Mouse (Mus musculus) limb, embryonic 14.5 days (tissue): ENCODE measurements around the gene Acot5. TPM values are rescaled to one million over a fixed set of nuclear protein-coding genes. Genes with fewer than 3 reads are reported as not detected.
"Not testable (repeated sequence)": the region's sequence is repeated elsewhere in the genome, so short reads cannot be mapped to it uniquely, and the experiment has no call there.

Experiments used
- ATAC-seq: fragments of 200-750 bp; cut with Nextera tagmentation; 2 replicates; pipeline ENCODE4 v1.8.0; 2017; ENCODE audit warnings: low read depth, moderate number of reproducible peaks, moderate TSS enrichment; ENCODE audit not compliant: low FRiP score
- DNase-seq: peaks from one replicate; pipeline ENCODE4 v3.0.0-alpha.2; 2015; ENCODE audit warnings: low spot score
- H3K27ac ChIP-seq: fragments of 300-500 bp; sonication (generic); replicated peaks from 2 replicates; pipeline ENCODE4 v1.5.1; 2014; ENCODE audit warnings: low read depth, mild to moderate bottlenecking, low read length, moderate library complexity, mixed read lengths
- H3K27me3 ChIP-seq: fragments of 300-500 bp; sonication (generic); 2 replicates; pipeline ENCODE4 v1.6.1; 2014; ENCODE audit warnings: low read length, mixed read lengths; ENCODE audit not compliant: control insufficient read depth, insufficient read depth
- H3K36me3 ChIP-seq: fragments of 300-500 bp; sonication (generic); 2 replicates; pipeline ENCODE4 v1.6.1; 2014; ENCODE audit warnings: mild to moderate bottlenecking, low read length, moderate library complexity, mixed read lengths; ENCODE audit not compliant: control insufficient read depth, insufficient read depth
- H3K4me1 ChIP-seq: fragments of 300-500 bp; sonication (generic); 2 replicates; pipeline ENCODE4 v1.6.1; 2014; ENCODE audit warnings: antibody characterized with exemption, low read length, mixed read lengths; ENCODE audit not compliant: control insufficient read depth, insufficient read depth
- H3K4me2 ChIP-seq: fragments of 300-500 bp; sonication (generic); replicated peaks from 2 replicates; pipeline ENCODE4 v1.6.1; 2014; ENCODE audit warnings: low read depth, mild to moderate bottlenecking, low read length, moderate library complexity; ENCODE audit not compliant: severe bottlenecking
- H3K4me3 ChIP-seq: fragments of 300-500 bp; sonication (generic); replicated peaks from 2 replicates; pipeline ENCODE4 v1.5.1; 2014; ENCODE audit warnings: low read length
- H3K9ac ChIP-seq: fragments of 300-500 bp; sonication (generic); 2 replicates; pipeline ENCODE4 v1.6.1; 2014; ENCODE audit warnings: mild to moderate bottlenecking, low read depth, low read length, moderate library complexity; ENCODE audit not compliant: severe bottlenecking
- H3K9me3 ChIP-seq: fragments of 300-500 bp; sonication (generic); 2 replicates; pipeline ENCODE4 v1.6.1; 2016; ENCODE audit warnings: low read length; ENCODE audit not compliant: control insufficient read depth
- POLR2A ChIP-seq: fragments of 200-500 bp; IDR thresholded peaks from 2 replicates; pipeline ENCODE4 v1.8.0; 2012; ENCODE audit warnings: inconsistent platforms, mild to moderate bottlenecking, moderate library complexity, borderline replicate concordance; ENCODE audit not compliant: insufficient read depth, insufficient read length; ENCODE audit errors: extremely low read depth
- WGBS: fragments of 180-500 bp; shearing (Covaris S2); extraction: QIAGEN DNeasy Blood & Tissue Kit; methylation state at CpG from one replicate; pipeline ENCODE4 v1.1.7; 2014; 5-methylcytosine and 5-hydroxymethylcytosine counted together
- polyA plus RNA-seq, 2 experiments: library from polyadenylated mRNA; depleted of rRNA in 1 of 2; stranded (reverse) in 1 of 2; unstranded in 1 of 2; fragments of >200 nt; fragmentation: Nextera tagmentation in 1 of 2; extraction: Ambion mirVana in 1 of 2; gene quantifications; 2 replicates each; pipeline versions ENCODE4 v1.2.1 to v1.2.3; 2012 to 2014

Gene Acot5
- polyA plus RNA-seq, 2 experiments, result 0.13 TPM; not detected in 1

DNA sequence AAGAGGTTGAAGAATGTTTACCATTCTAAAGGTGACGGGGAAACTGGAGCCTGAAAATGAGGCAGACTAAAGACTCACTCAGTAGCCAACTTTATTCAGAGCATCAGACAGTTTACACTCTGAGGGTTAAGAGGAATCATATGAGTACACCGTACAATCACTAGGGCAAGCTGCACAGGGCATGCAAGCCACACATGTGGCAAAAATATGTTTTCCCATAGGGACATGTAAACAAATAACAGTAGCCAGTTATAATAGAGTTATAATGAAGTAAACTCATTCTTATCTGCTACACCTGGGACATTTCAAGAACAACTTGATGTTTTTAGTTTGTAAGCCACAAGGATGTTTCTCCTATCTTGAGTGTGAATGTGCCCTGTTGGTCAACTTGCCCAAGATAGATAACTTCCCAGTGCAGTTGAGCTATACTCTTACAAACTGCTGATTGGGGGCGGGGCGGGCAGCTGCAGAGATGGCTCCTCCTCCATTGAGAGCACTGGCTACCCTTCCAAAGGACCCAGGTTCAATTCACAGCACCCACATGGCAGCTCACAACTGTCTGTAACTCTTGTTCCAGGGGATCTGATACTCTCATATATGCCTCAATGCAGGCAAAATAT is 8.4 kb downstream of the Acot5 start:
- no peaks in the 10 kb centered on the region for H3K4me1 ChIP-seq
- no peak for TF ChIP-seq POLR2A
- no peak overlapping the region for H3K4me2 ChIP-seq
- H3K9ac ChIP-seq, result no peak overlapping the region
- H3K9me3 ChIP-seq, result no peaks in the 10 kb centered on the region
- H3K27me3 ChIP-seq, result no peaks in the 10 kb centered on the region
- no peak for DNase-seq
- no peak for ATAC-seq
- WGBS, result 81% methylated on average over 4 of the region's 4 CpGs
- H3K36me3 ChIP-seq, result no peaks in the 10 kb centered on the region
- no peak overlapping the region for H3K4me3 ChIP-seq
- no peak overlapping the region for H3K27ac ChIP-seq

DNA sequence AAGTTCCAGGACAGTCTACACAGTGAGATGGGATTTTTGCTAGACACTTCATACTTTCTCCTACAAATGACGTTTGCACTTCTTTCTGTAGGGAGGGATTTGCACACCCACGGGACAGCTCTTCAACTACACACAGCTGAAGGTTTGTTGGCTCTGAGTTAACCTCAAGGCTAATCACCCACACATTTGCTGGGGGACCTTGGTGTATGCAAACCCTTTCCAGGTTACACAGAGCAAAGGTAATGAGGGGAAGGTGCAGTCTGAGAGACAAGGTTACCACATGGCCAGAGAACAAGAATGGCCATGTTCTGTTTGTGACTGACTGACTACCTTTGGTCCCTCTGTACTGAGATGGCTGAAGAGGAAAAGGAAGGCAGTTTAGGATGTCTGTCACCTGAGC is 14.7 kb downstream of the Acot5 start:
- no peak for DNase-seq
- WGBS, result 85% methylated on average over 2 of the region's 2 CpGs
- no peak overlapping the region for H3K9ac ChIP-seq
- no peak overlapping the region for H3K4me2 ChIP-seq
- H3K27me3 ChIP-seq, result no peaks in the 10 kb centered on the region
- no peak overlapping the region for H3K4me3 ChIP-seq
- ATAC-seq, result no peak
- no peak for TF ChIP-seq POLR2A
- no peaks in the 10 kb centered on the region for H3K9me3 ChIP-seq
- H3K27ac ChIP-seq, result no peak overlapping the region
- H3K4me1 ChIP-seq, result no peaks in the 10 kb centered on the region
- H3K36me3 ChIP-seq, result no peaks in the 10 kb centered on the region

DNA sequence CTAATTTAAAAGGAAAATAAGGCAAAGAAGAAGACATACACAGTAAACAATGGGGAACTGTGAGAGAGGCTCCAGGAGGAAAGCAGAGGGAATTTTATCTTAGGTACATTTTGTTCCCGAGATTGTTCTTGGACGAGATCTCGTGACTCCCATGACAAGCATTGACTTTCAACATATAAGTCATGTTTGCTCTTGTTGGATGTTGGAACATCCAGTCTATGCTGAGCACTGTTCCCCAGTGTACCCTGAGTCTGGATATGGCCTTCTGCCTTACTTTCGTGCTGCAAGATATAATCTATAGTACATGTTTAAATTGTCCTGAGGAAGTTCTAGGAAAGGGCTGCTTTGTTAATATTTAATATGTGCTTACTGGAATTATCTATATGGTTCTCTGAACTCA is 15.5 kb downstream of the Acot5 start:
- ATAC-seq (no peak), DNase-seq (no peak)
- Histone ChIP-seq H3K4me1 (no peaks in the 10 kb centered on the region), H3K27me3 (no peaks in the 10 kb centered on the region), H3K9ac (no peak overlapping the region), H3K9me3 (no peaks in the 10 kb centered on the region), H3K27ac (no peak overlapping the region), H3K36me3 (no peaks in the 10 kb centered on the region), H3K4me2 (no peak overlapping the region), H3K4me3 (no peak overlapping the region)
- 87% methylated on average over 4 of the region's 4 CpGs for WGBS
- TF ChIP-seq POLR2A, result no peak

DNA sequence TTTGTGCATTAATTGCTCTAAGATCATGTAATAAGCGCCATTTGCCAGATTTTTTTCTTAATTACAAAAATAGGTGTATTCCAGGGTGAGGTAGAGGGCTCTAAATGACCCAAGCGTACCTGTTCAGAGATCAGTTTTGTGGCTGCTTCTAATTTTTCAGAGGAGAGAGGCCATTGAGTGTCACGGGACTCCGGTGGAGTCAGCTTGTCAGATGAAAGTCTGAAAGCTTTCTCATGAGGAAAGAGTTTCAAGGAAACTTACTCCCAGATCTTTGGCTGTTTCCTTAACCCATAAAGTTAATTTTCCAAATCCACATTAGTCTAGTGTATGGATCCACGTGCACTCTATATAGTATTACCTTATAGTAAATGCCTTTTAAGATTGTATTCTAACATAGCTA is 25.5 kb downstream of the Acot5 start:
- H3K27me3 ChIP-seq, DNase-seq, H3K9ac ChIP-seq, H3K9me3 ChIP-seq, H3K27ac ChIP-seq, H3K36me3 ChIP-seq, H3K4me2 ChIP-seq, ATAC-seq, H3K4me1 ChIP-seq, H3K4me3 ChIP-seq: not testable (repeated sequence)
- WGBS, result 92% methylated on average over 5 of the region's 5 CpGs

DNA sequence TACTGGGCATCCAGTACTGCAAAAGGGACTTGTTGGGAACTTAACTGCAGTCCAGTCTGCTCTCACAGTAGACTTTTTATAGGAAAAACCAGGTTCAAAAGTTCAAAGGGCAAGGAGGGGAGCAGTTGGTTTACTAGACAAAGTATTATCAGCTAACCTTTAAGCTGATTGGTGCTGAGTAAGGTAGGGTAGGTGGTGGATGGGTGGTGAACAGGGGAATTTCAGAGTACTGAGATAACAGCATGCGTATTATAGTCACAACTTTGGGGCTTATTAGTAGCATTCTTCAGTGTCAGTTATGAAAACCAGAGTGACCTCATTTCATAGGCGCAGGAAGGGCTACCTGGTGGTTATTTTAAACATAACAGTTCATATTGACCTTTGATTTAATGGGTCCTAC is 30.5 kb downstream of the Acot5 start:
- H3K9ac ChIP-seq, result no peak overlapping the region
- no peak for TF ChIP-seq POLR2A
- H3K4me3 ChIP-seq, result no peak overlapping the region
- 98% methylated on average over 2 of the region's 2 CpGs for WGBS
- no peaks in the 10 kb centered on the region for H3K36me3 ChIP-seq
- DNase-seq (no peak), ATAC-seq (no peak)
- H3K9me3 ChIP-seq, result no peaks in the 10 kb centered on the region
- H3K27ac ChIP-seq, result no peak overlapping the region
- no peaks in the 10 kb centered on the region for H3K4me1 ChIP-seq
- H3K27me3 ChIP-seq, result no peaks in the 10 kb centered on the region
- no peak overlapping the region for H3K4me2 ChIP-seq

DNA sequence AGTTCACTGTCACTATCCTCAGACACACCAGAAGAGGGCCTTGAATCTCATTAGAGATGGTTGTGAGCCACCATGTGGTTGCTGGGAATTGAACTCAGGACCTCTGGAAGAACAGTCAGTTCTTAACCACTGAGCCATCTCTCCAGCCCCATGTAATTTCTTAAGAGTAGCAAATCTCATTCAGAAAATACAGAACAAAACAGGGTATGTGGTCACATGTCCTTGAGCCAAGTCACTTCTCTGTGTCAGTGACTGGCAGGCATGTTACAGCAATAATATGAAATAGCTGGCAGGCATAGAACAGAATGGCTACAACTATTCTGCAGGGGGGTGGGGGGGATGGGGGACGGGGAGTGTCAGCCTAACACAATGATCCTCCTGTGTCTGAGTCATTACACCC is 30.9 kb downstream of the Acot5 start:
- no peaks in the 10 kb centered on the region for H3K27me3 ChIP-seq
- H3K4me2 ChIP-seq, result peak overlapping the region; percentile 66
- H3K4me3 ChIP-seq, result peak overlapping the region; percentile 49
- DNase-seq (no peak), ATAC-seq (no peak)
- H3K4me1 ChIP-seq, result no peaks in the 10 kb centered on the region
- no peaks in the 10 kb centered on the region for H3K36me3 ChIP-seq
- H3K27ac ChIP-seq, result no peak overlapping the region
- H3K9me3 ChIP-seq, result no peaks in the 10 kb centered on the region
- no peak overlapping the region for H3K9ac ChIP-seq
- WGBS, result 69% methylated on average over 1 of the region's 1 CpGs
- no peak for TF ChIP-seq POLR2A
